ENCODE assay signal across 27 mouse cellular contexts in genomic region chr2:101673547-101673946, GRCm38 (mm10). TPM values are rescaled to one million over a fixed set of nuclear protein-coding genes. Genes with fewer than 3 reads are reported as not detected.
"Had no signal": no experiment of that assay in that cellular context is flagged by ENCODE, and none has a peak within 500 bp of the region (broad histone marks: within the 10 kb centered on the region; RNA-seq: fewer than 3 reads in every experiment).

No protein-coding gene starts in this region.

- H3K4me1 ChIP-seq: limb, embryonic 13.5 days had no signal

- H3K9me3 ChIP-seq: limb, embryonic 13.5 days; liver, embryonic 13.5 days had no signal

- H3K27ac ChIP-seq: kidney, postnatal 0 days; limb, embryonic 13.5 days; liver, embryonic 13.5 days; stomach, postnatal 0 days had no signal

- H3K9ac ChIP-seq: limb, embryonic 13.5 days; liver, embryonic 13.5 days had no signal

- H3K4me2 ChIP-seq: limb, embryonic 13.5 days; liver, embryonic 13.5 days; midbrain, embryonic 11.5 days had no signal

- DNase-seq: kidney, adult 2 months; kidney, postnatal 25 days; liver, embryonic 13.5 days; lung, adult 2 months; lung, postnatal 14 days; lung, postnatal 4 days; midbrain, embryonic 14.5 days; thymus, adult 2 months; thymus, postnatal 14 days; thymus, postnatal 4 days had no signal

- H3K4me3 ChIP-seq: limb, embryonic 13.5 days; liver, embryonic 13.5 days had no signal

- ATAC-seq: intestine, postnatal 0 days had no signal

- H3K36me3 ChIP-seq: limb, embryonic 13.5 days; liver, embryonic 13.5 days had no signal

RNA-seq across cellular contexts. Expression of gene Rag1, which starts 24.2 kb away (rescaled TPM):
- total RNA-seq: liver, adult 2 months had no signal
- polyA plus RNA-seq: intestine, postnatal 0 days; kidney, adult 2 months; large intestine, adult 2 months; liver, adult 2 months; small intestine, adult 2 months had no signal

RNA-seq across cellular contexts. Expression of gene Rag2, which starts 49.0 kb away (rescaled TPM):
- total RNA-seq: layer of hippocampus, postnatal 14 days; left cerebral cortex, adult 18-20 months; left cerebral cortex, postnatal 10 days; left cerebral cortex, postnatal 36 days; liver, adult 2 months; midbrain, postnatal 0 days had no signal
- polyA plus RNA-seq: intestine, postnatal 0 days; kidney, adult 2 months; kidney, postnatal 0 days; large intestine, adult 2 months; limb, embryonic 13.5 days; liver, adult 2 months; lung, adult 2 months; midbrain, embryonic 14.5 days; midbrain, postnatal 0 days; neural tube, embryonic 11.5 days; neural tube, embryonic 14.5 days; small intestine, adult 2 months; spleen, adult 2 months; stomach, embryonic 14.5 days; stomach, postnatal 0 days had no signal
